Comparison of ENCODE assay signal across 16 mouse cellular contexts in genomic region chr1:68787409-68788015, GRCm38 (mm10).
DNase-seq lines count a peak whose midpoint lies in the region; ATAC-seq and TF ChIP-seq lines count a peak whose summit lies in the region.
"Had no signal": no experiment of that assay in that cellular context is flagged by ENCODE, and none has a peak within 500 bp of the region (broad histone marks: within the 10 kb centered on the region; RNA-seq: fewer than 3 reads in every experiment).

No protein-coding gene starts in this region.

- TF ChIP-seq CTCF in heart, postnatal 0 days (IDR thresholded peaks at IDR 0.05; ENCODE audit: low read depth) = no peak
- no peak for TF ChIP-seq CTCF in midbrain, postnatal 0 days (IDR thresholded peaks at IDR 0.05)

- no peak for ATAC-seq in heart, postnatal 0 days (ENCODE audit: insufficient read depth, low read depth)
- peak; percentile 62 for ATAC-seq in midbrain, embryonic 12.5 days (ENCODE audit: low FRiP score, low read depth)
- no peak for ATAC-seq in midbrain, postnatal 0 days (ENCODE audit: low FRiP score)
- ATAC-seq: CD4-positive, CD25-positive, alpha-beta regulatory T cell, adult 4 months had no signal

- no peaks in the 10 kb centered on the region for H3K9me3 ChIP-seq in heart, postnatal 0 days (replicated peaks; ENCODE audit: control insufficient read depth, low read length)
- H3K9me3 ChIP-seq in midbrain, embryonic 12.5 days = no peaks in the 10 kb centered on the region
- no peaks in the 10 kb centered on the region for H3K9me3 ChIP-seq in midbrain, postnatal 0 days (ENCODE audit: low read length)
- H3K9me3 ChIP-seq: liver, embryonic 13.5 days had no signal

- no peaks in the 10 kb centered on the region for H3K27me3 ChIP-seq in heart, postnatal 0 days (ENCODE audit: control insufficient read depth, insufficient read depth, low read length)
- no peaks in the 10 kb centered on the region for H3K27me3 ChIP-seq in midbrain, embryonic 12.5 days
- H3K27me3 ChIP-seq in midbrain, postnatal 0 days (ENCODE audit: insufficient read depth, low read length) = no peaks in the 10 kb centered on the region
- H3K27me3 ChIP-seq: liver, embryonic 13.5 days had no signal

- no peaks in the 10 kb centered on the region for H3K36me3 ChIP-seq in heart, postnatal 0 days (replicated peaks; ENCODE audit: control insufficient read depth, insufficient read depth, low read length)
- H3K36me3 ChIP-seq in midbrain, embryonic 12.5 days = no peaks in the 10 kb centered on the region
- H3K36me3 ChIP-seq in midbrain, postnatal 0 days (ENCODE audit: insufficient read depth, low read length) = no peaks in the 10 kb centered on the region
- H3K36me3 ChIP-seq: liver, embryonic 13.5 days had no signal

- H3K27ac ChIP-seq in heart, postnatal 0 days (ENCODE audit: low read depth) = peak overlapping the region; percentile 15; the same call in 1 of the 2 replicates
- H3K27ac ChIP-seq in midbrain, embryonic 12.5 days (replicated peaks) = 0 out of 2 replicates have a peak overlapping the region, but pooled peaks have one; percentile 39
- no peak overlapping the region for H3K27ac ChIP-seq in midbrain, postnatal 0 days (ENCODE audit: low read depth, low read length)
- H3K27ac ChIP-seq: hindbrain, embryonic 14.5 days; liver, embryonic 13.5 days had no signal

- no peak overlapping the region for H3K9ac ChIP-seq in heart, postnatal 0 days (replicated peaks; ENCODE audit: low read depth, low read length)
- no peak overlapping the region for H3K9ac ChIP-seq in midbrain, embryonic 12.5 days (replicated peaks)
- H3K9ac ChIP-seq in midbrain, postnatal 0 days (replicated peaks; ENCODE audit: low read length, poor library complexity, severe bottlenecking) = no peak overlapping the region
- H3K9ac ChIP-seq: hindbrain, embryonic 14.5 days; liver, embryonic 13.5 days had no signal

- peak overlapping the region; percentile 33 for H3K4me2 ChIP-seq in heart, postnatal 0 days (ENCODE audit: low read depth, low read length)
- no peak overlapping the region for H3K4me2 ChIP-seq in midbrain, embryonic 12.5 days (replicated peaks)
- no peak overlapping the region for H3K4me2 ChIP-seq in midbrain, postnatal 0 days (ENCODE audit: low read depth, low read length, poor library complexity, severe bottlenecking)
- H3K4me2 ChIP-seq: hindbrain, embryonic 14.5 days; liver, embryonic 13.5 days had no signal

- 0 out of 2 replicates have a peak, but pooled peaks cover 6% of the 10 kb centered on the region for H3K4me1 ChIP-seq in heart, postnatal 0 days (ENCODE audit: control insufficient read depth, insufficient read depth)
- H3K4me1 ChIP-seq in midbrain, embryonic 12.5 days = peaks cover 7% of the 10 kb centered on the region; the same call in 1 of the 2 replicates
- no peaks in the 10 kb centered on the region for H3K4me1 ChIP-seq in midbrain, postnatal 0 days (ENCODE audit: insufficient read depth, low read length)
- H3K4me1 ChIP-seq: liver, embryonic 13.5 days had no signal

- no peak overlapping the region for H3K4me3 ChIP-seq in heart, postnatal 0 days (ENCODE audit: low read depth, low read length)
- H3K4me3 ChIP-seq in midbrain, embryonic 12.5 days = no peak overlapping the region
- H3K4me3 ChIP-seq in midbrain, postnatal 0 days (ENCODE audit: low read depth, low read length) = no peak overlapping the region
- H3K4me3 ChIP-seq: liver, embryonic 13.5 days had no signal

- TF ChIP-seq EP300 in heart, postnatal 0 days (IDR thresholded peaks at IDR 0.05; ENCODE audit: low read depth) = no peak

- WGBS in heart, postnatal 0 days = 22% methylated on average over 4 of the region's 4 CpGs
- 36% methylated on average over 4 of the region's 4 CpGs for WGBS in midbrain, embryonic 12.5 days
- WGBS in midbrain, postnatal 0 days = 27% methylated on average over 4 of the region's 4 CpGs

- DNase-seq in heart, postnatal 0 days (ENCODE audit: low spot score) = no peak
- no peak for DNase-seq in heart, adult 11 months
- no peak for DNase-seq in midbrain, postnatal 0 days (ENCODE audit: low spot score)
- DNase-seq in embryo, embryonic 11.5 days (ENCODE audit: low read depth, low spot score) = peak; percentile 29
- peak; percentile 68 for DNase-seq in mesoderm, embryonic 11.5 days (ENCODE audit: low read depth, low spot score)
- no peak for DNase-seq in lung, postnatal 25 days (ENCODE audit: low spot score)
- DNase-seq: adrenal gland, postnatal 25 days; kidney, adult 8-10 months; left cerebral cortex, postnatal 4 days; liver, embryonic 13.5 days; lung, postnatal 10 days; right cerebral cortex, postnatal 25 days; thymus, adult 2 months had no signal

Comparison
In these comparisons a context has a peak if more than half of its experiments do, and no peak if none do; other contexts are left out.
1. DNase-seq: peak in embryo, embryonic 11.5 days (single experiment) and mesoderm, embryonic 11.5 days (single experiment); none in heart, postnatal 0 days (single experiment), heart, adult 11 months (single experiment), midbrain, postnatal 0 days (single experiment) and lung, postnatal 25 days (single experiment).